Mouse (Mus musculus): ENCODE data around the gene Tmem185b. TPM values are rescaled to one million over a fixed set of nuclear protein-coding genes. Genes with fewer than 3 reads are reported as not detected.

The Tmem185b gene
- polyA plus RNA-seq, 1 experiment from 2014 or later = 27.2 TPM

DNA sequence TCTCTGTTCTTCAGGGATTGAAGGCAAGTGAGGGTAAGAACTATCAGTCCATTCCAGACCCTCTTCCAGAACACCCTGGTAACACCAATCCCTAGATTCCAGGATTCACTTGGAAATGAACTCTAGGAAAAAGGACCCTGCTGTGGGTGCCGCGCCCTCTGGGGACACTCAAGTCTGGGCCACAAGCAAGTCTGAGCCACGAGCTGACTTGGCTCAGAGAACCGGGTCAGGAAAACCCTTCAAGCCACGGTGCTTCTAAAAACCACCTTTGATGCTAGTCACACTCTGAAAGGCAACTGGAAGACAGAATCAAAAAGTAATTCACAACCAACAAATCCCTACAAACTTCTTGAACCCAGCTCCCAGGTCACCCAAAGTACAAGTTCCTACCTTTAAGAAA lies 22.2 kb upstream of the Tmem185b start:
- Histone ChIP-seq H3K9ac (peak overlapping the region; percentile 73), H3K27ac (peak overlapping the region; percentile 60; the same call in 1 of the 2 replicates), H3K36me3 (peaks cover 5% of the 10 kb centered on the region; the same call in 1 of the 2 replicates), H3K9me3 (0 out of 2 replicates have a peak, but pooled peaks cover 3% of the 10 kb centered on the region), H3K4me1 (peaks cover 20% of the 10 kb centered on the region), H3K27me3 (peaks cover 8% of the 10 kb centered on the region; the same call in 1 of the 2 replicates), H3K4me2 (replicated peaks) (peak overlapping the region; percentile 71), H3K4me3 (peak overlapping the region; percentile 73)
- no peak for ATAC-seq (ENCODE audit: insufficient number of reproducible peaks, insufficient read depth, low FRiP score, low TSS enrichment)
- 25% methylated on average over 5 of the region's 5 CpGs for WGBS

DNA sequence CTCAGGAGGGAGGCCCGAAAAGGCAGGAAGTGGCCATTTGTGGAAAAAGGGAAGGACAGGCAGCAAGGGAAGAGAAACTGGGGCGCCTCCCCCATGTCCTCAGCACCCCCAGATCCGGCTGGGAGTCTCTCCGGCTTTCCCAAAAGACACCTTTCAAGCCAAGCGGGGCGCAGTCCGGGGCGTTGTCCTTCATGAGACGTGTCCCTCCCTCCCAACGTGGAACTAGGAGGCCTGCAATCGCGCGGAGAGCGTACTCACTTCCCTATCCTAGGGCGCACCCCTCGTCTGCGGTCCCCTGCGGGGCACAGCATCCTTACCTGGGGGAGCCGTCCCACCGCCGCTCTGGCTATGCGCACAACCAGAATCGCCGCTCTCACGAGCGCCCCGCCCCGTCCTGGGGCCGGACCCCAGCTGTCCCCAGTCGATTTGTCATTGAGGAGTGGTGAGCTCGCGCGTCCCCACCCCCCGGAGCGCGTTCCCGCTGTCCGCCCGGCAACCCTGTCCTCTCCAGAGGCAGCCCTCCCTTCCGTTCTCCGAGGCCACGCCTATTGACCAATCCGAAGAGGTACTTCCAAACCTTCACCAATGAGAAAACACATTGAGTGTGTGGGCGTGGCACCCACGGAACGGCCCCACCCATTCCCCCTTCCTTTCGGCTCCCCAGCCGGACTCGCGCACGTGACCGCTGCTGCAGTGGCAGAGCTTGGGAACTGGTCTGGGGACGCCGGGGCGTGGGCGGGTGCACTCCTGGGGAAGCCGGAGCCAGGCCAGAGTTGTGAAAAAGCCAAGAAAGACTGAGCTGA lies 21.5 kb upstream of the Tmem185b start, which contains the start of gene Ralb:
Gene Ralb, minus strand, starts transcription at position 535 of the 803 bp plus-strand sequence.
- peaks cover 20% of the 10 kb centered on the region for H3K4me1 ChIP-seq
- H3K9ac ChIP-seq = peak within 1 kb of the TSS; percentile 73
- under 1% methylated on average over 57 of the region's 57 CpGs for WGBS
- peak within 1 kb of the TSS; percentile 71 for H3K4me2 ChIP-seq (replicated peaks)
- H3K27me3 ChIP-seq = peaks cover 8% of the 10 kb centered on the region; the same call in 1 of the 2 replicates
- H3K4me3 ChIP-seq = peak within 1 kb of the TSS; percentile 73
- peak; percentile 94 for ATAC-seq (ENCODE audit: insufficient number of reproducible peaks, insufficient read depth, low FRiP score, low TSS enrichment)
- H3K9me3 ChIP-seq = 0 out of 2 replicates have a peak, but pooled peaks cover 3% of the 10 kb centered on the region
- peaks cover 5% of the 10 kb centered on the region; the same call in 1 of the 2 replicates for H3K36me3 ChIP-seq
- peak within 1 kb of the TSS; percentile 60 for H3K27ac ChIP-seq

GRCm38 (mm10) chr1:119505951-119506350 lies 20.0 kb upstream of the Tmem185b start:
- H3K27ac ChIP-seq = no peak overlapping the region
- no peak overlapping the region for H3K4me3 ChIP-seq
- H3K9ac ChIP-seq = no peak overlapping the region
- peaks cover 8% of the 10 kb centered on the region; the same call in 1 of the 2 replicates for H3K27me3 ChIP-seq
- peaks cover 27% of the 10 kb centered on the region for H3K4me1 ChIP-seq
- no peak overlapping the region for H3K4me2 ChIP-seq (replicated peaks)
- WGBS = 95% methylated on average over 3 of the region's 3 CpGs
- H3K9me3 ChIP-seq = no peaks in the 10 kb centered on the region
- no peak for ATAC-seq (ENCODE audit: insufficient number of reproducible peaks, insufficient read depth, low FRiP score, low TSS enrichment)
- no peaks in the 10 kb centered on the region for H3K36me3 ChIP-seq

DNA sequence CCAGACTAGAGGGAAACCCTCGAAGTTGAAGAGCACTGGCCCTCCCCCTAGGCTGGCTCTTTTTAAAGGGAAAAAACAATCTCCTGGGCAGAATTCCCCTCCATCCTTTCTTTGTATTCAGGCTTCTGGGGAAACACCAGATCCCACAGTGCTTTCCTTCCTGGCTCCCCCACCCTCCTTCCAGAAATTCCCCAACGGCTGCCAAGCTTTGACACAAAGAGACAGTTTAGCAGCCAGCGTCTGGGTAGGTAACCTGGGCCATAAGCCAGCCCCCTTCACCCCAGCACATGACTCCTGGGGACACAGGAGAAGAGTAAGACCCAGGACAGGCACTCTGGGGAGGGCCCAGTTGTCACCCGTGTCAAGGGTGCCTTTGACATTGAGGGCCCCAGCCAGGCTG lies 17.4 kb upstream of the Tmem185b start:
- ATAC-seq (ENCODE audit: insufficient number of reproducible peaks, insufficient read depth, low FRiP score, low TSS enrichment) = no peak
- H3K9ac ChIP-seq = no peak overlapping the region
- H3K9me3 ChIP-seq = no peaks in the 10 kb centered on the region
- no peaks in the 10 kb centered on the region for H3K36me3 ChIP-seq
- no peak overlapping the region for H3K27ac ChIP-seq
- peaks cover 18% of the 10 kb centered on the region for H3K4me1 ChIP-seq
- WGBS = 49% methylated on average over 4 of the region's 4 CpGs
- H3K4me3 ChIP-seq = no peak overlapping the region
- peaks cover 8% of the 10 kb centered on the region; the same call in 1 of the 2 replicates for H3K27me3 ChIP-seq
- no peak overlapping the region for H3K4me2 ChIP-seq (replicated peaks)

- H3K4me2 ChIP-seq (replicated peaks) = no peak overlapping the region
- H3K27ac ChIP-seq = no peak overlapping the region
- no peaks in the 10 kb centered on the region for H3K36me3 ChIP-seq
- WGBS = 80% methylated on average over 7 of the region's 7 CpGs
- H3K9ac ChIP-seq = no peak overlapping the region
- ATAC-seq (ENCODE audit: insufficient number of reproducible peaks, insufficient read depth, low FRiP score, low TSS enrichment) = no peak
- H3K27me3 ChIP-seq = peaks cover 8% of the 10 kb centered on the region; the same call in 1 of the 2 replicates
- peaks cover 14% of the 10 kb centered on the region; the same call in 1 of the 2 replicates for H3K4me1 ChIP-seq
- no peaks in the 10 kb centered on the region for H3K9me3 ChIP-seq
- H3K4me3 ChIP-seq = no peak overlapping the region
These were observed 16.5 kb upstream of the Tmem185b start for GRCm38 (mm10) chr1:119509474-119509873.

DNA sequence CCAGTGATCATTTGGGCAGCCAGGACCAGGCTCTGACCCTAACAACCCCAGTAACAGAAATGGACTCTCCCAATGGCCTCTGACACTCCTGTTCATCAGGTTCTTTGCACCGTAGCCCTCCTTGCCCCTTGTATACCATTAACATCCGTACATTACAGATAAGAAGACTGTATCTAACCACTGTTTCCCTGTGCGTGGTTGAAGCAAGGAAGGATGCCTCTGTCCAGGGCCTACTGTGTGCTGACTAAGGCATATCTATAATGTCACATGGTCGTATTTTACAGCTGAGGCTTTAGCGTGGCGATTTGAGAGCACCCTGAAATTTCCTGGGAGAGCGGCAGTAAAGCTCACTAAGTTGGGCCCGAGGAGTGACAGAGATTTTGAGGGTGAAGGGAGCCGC lies 15.6 kb upstream of the Tmem185b start:
- Histone ChIP-seq H3K27me3 (peaks cover 8% of the 10 kb centered on the region; the same call in 1 of the 2 replicates), H3K9ac (no peak overlapping the region), H3K27ac (no peak overlapping the region), H3K36me3 (no peaks in the 10 kb centered on the region), H3K4me3 (no peak overlapping the region), H3K4me1 (peaks cover 9% of the 10 kb centered on the region; the same call in 1 of the 2 replicates), H3K9me3 (no peaks in the 10 kb centered on the region), H3K4me2 (replicated peaks) (no peak overlapping the region)
- WGBS = 65% methylated on average over 9 of the region's 9 CpGs
- ATAC-seq (ENCODE audit: insufficient number of reproducible peaks, insufficient read depth, low FRiP score, low TSS enrichment) = no peak

DNA sequence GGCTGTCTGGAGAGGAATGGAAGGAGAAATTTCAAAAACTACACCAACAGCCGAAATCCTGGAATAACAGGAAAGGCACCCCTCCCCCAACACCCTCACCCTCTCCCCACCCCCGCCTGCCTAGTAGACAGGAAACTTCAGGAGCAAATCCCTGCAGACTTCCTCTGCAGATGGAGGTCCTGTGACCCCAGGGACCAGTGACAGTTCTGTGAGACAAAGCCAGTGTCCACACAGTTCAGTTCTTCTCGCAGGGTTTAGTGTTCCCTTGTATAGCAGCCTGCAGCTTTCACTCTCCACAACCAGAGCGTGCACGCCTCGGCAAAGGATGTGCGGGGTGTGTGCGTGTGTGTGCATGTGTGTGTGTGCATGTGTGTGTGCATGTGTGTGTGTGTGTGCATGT lies 15.1 kb upstream of the Tmem185b start:
- H3K36me3 ChIP-seq = no peaks in the 10 kb centered on the region
- H3K27me3 ChIP-seq = peaks cover 8% of the 10 kb centered on the region; the same call in 1 of the 2 replicates
- no peak overlapping the region for H3K9ac ChIP-seq
- no peaks in the 10 kb centered on the region for H3K9me3 ChIP-seq
- H3K4me3 ChIP-seq = no peak overlapping the region
- 0 out of 2 replicates have a peak overlapping the region, but pooled peaks have one; percentile 57 for H3K27ac ChIP-seq
- ATAC-seq (ENCODE audit: insufficient number of reproducible peaks, insufficient read depth, low FRiP score, low TSS enrichment) = no peak
- 58% methylated on average over 8 of the region's 8 CpGs for WGBS
- H3K4me1 ChIP-seq = peaks cover 9% of the 10 kb centered on the region; the same call in 1 of the 2 replicates
- no peak overlapping the region for H3K4me2 ChIP-seq (replicated peaks)

- Histone ChIP-seq H3K9ac (no peak overlapping the region), H3K4me2 (replicated peaks) (no peak overlapping the region), H3K27ac (no peak overlapping the region), H3K4me3 (no peak overlapping the region), H3K9me3 (no peaks in the 10 kb centered on the region), H3K4me1 (0 out of 2 replicates have a peak, but pooled peaks cover 2% of the 10 kb centered on the region), H3K36me3 (no peaks in the 10 kb centered on the region), H3K27me3 (no peaks in the 10 kb centered on the region)
- no peak for ATAC-seq (ENCODE audit: insufficient number of reproducible peaks, insufficient read depth, low FRiP score, low TSS enrichment)
- 87% methylated on average over 7 of the region's 7 CpGs for WGBS
These were observed 7.9 kb upstream of the Tmem185b start for GRCm38 (mm10) chr1:119518060-119518459.

GRCm38 (mm10) chr1:119518786-119519185 lies 7.2 kb upstream of the Tmem185b start:
- Histone ChIP-seq H3K27me3 (no peaks in the 10 kb centered on the region), H3K9me3 (no peaks in the 10 kb centered on the region), H3K4me1 (0 out of 2 replicates have a peak, but pooled peaks cover 2% of the 10 kb centered on the region), H3K4me3 (no peak overlapping the region), H3K4me2 (replicated peaks) (no peak overlapping the region), H3K9ac (no peak overlapping the region), H3K27ac (no peak overlapping the region), H3K36me3 (no peaks in the 10 kb centered on the region)
- ATAC-seq (ENCODE audit: insufficient number of reproducible peaks, insufficient read depth, low FRiP score, low TSS enrichment) = no peak

DNA sequence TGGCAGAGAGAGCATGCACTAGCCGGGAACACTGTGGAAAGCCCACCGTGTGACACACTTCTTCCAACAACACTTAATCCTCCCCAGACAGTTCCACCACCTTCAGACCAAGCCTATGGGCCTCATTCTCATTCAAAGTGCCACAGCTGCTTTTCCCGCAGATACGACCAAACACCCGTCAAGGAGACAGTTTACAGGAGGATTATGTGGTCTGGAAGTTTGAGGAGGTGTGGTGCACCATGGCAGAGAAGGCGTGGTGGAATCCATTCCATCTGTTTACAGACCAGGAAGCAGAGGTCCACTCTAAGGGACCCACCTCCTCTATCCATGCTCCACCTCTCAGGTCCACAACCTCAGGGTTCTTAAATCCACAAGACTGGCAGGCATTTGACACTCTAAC lies 6.7 kb upstream of the Tmem185b start:
- H3K27me3 ChIP-seq = no peaks in the 10 kb centered on the region
- no peaks in the 10 kb centered on the region for H3K9me3 ChIP-seq
- no peak for ATAC-seq (ENCODE audit: insufficient number of reproducible peaks, insufficient read depth, low FRiP score, low TSS enrichment)
- 84% methylated on average over 6 of the region's 6 CpGs for WGBS
- H3K9ac ChIP-seq = no peak overlapping the region
- H3K27ac ChIP-seq = no peak overlapping the region
- H3K4me3 ChIP-seq = no peak overlapping the region
- 0 out of 2 replicates have a peak, but pooled peaks cover 2% of the 10 kb centered on the region for H3K4me1 ChIP-seq
- H3K36me3 ChIP-seq = no peaks in the 10 kb centered on the region
- H3K4me2 ChIP-seq (replicated peaks) = no peak overlapping the region

GRCm38 (mm10) chr1:119521029-119521428 lies 4.9 kb upstream of the Tmem185b start:
- no peak overlapping the region for H3K4me3 ChIP-seq
- H3K27ac ChIP-seq = no peak overlapping the region
- no peak overlapping the region for H3K9ac ChIP-seq
- no peak overlapping the region for H3K4me2 ChIP-seq (replicated peaks)
- WGBS = 54% methylated on average over 2 of the region's 2 CpGs
- no peaks in the 10 kb centered on the region for H3K27me3 ChIP-seq
- H3K36me3 ChIP-seq = no peaks in the 10 kb centered on the region
- peaks cover 13% of the 10 kb centered on the region for H3K4me1 ChIP-seq
- ATAC-seq (ENCODE audit: insufficient number of reproducible peaks, insufficient read depth, low FRiP score, low TSS enrichment) = no peak
- H3K9me3 ChIP-seq = no peaks in the 10 kb centered on the region

DNA sequence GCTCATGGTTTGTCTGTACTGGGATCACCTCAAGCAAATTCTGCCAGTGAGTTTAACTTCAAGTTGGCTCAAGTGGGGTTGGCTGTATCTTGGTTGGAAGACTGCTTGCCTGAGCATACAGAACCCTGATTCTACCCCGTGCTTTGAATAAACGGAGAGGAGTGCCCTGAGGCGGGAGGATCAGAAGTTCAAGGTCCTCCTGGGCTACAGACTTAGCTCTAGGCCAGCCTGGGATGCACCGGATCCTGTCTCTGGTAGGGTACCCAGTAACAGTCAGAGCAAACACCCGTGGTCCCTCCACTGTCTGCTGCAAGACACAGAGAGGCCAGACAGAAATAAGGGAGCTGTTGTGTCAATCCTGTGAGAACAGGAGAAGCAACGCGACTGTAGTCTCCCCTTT lies 4.3 kb upstream of the Tmem185b start:
- H3K27ac ChIP-seq = no peak overlapping the region
- no peaks in the 10 kb centered on the region for H3K9me3 ChIP-seq
- no peaks in the 10 kb centered on the region for H3K27me3 ChIP-seq
- no peak overlapping the region for H3K4me3 ChIP-seq
- WGBS = 79% methylated on average over 7 of the region's 7 CpGs
- no peak for ATAC-seq (ENCODE audit: insufficient number of reproducible peaks, insufficient read depth, low FRiP score, low TSS enrichment)
- H3K4me2 ChIP-seq (replicated peaks) = no peak overlapping the region
- peaks cover 16% of the 10 kb centered on the region for H3K4me1 ChIP-seq
- no peak overlapping the region for H3K9ac ChIP-seq
- peaks cover under 1% of the 10 kb centered on the region; the same call in 1 of the 2 replicates for H3K36me3 ChIP-seq

Measured in embryonic facial prominence, embryonic 12.5 days (tissue).